14 mouse cellular contexts compared by ENCODE assay signal in genomic region chr7:120158121-120158613, GRCm38 (mm10). TPM values are rescaled to one million over a fixed set of nuclear protein-coding genes. Genes with fewer than 3 reads are reported as not detected.
DNase-seq lines count a peak whose midpoint lies in the region; ATAC-seq lines count a peak whose summit lies in the region.
"Had no signal": no experiment of that assay in that cellular context is flagged by ENCODE, and none has a peak within 500 bp of the region (broad histone marks: within the 10 kb centered on the region; RNA-seq: fewer than 3 reads in every experiment).

No protein-coding gene starts in this region.

- no peaks in the 10 kb centered on the region for H3K9me3 ChIP-seq in embryonic facial prominence, embryonic 11.5 days (replicated peaks; ENCODE audit: control insufficient read depth, low read length)
- no peaks in the 10 kb centered on the region for H3K9me3 ChIP-seq in hindbrain, embryonic 14.5 days (ENCODE audit: control insufficient read depth, low read length)
- no peaks in the 10 kb centered on the region for H3K9me3 ChIP-seq in stomach, embryonic 14.5 days (ENCODE audit: control insufficient read depth, low read depth, low read length)
- H3K9me3 ChIP-seq: liver, embryonic 12.5 days had no signal

- no peaks in the 10 kb centered on the region for H3K36me3 ChIP-seq in embryonic facial prominence, embryonic 11.5 days (replicated peaks; ENCODE audit: control insufficient read depth, insufficient read depth, low read depth, low read length)
- no peaks in the 10 kb centered on the region for H3K36me3 ChIP-seq in hindbrain, embryonic 14.5 days (replicated peaks; ENCODE audit: control insufficient read depth, insufficient read depth)
- H3K36me3 ChIP-seq in stomach, embryonic 14.5 days (ENCODE audit: control insufficient read depth, insufficient read depth, low read length): no peaks in the 10 kb centered on the region
- H3K36me3 ChIP-seq: liver, embryonic 12.5 days had no signal

- H3K9ac ChIP-seq in embryonic facial prominence, embryonic 11.5 days (replicated peaks; ENCODE audit: low read length): no peak overlapping the region
- H3K9ac ChIP-seq in hindbrain, embryonic 14.5 days: no peak overlapping the region
- H3K9ac ChIP-seq in stomach, embryonic 14.5 days (replicated peaks; ENCODE audit: low read depth, low read length): no peak overlapping the region
- H3K9ac ChIP-seq: liver, embryonic 12.5 days had no signal

- no peak overlapping the region for H3K27ac ChIP-seq in embryonic facial prominence, embryonic 11.5 days (replicated peaks; ENCODE audit: low read depth, low read length)
- H3K27ac ChIP-seq in hindbrain, embryonic 14.5 days: no peak overlapping the region
- H3K27ac ChIP-seq in stomach, embryonic 14.5 days (ENCODE audit: low read length): no peak overlapping the region
- H3K27ac ChIP-seq: liver, embryonic 12.5 days had no signal

- H3K4me3 ChIP-seq in embryonic facial prominence, embryonic 11.5 days (ENCODE audit: low read depth, low read length): no peak overlapping the region
- no peak overlapping the region for H3K4me3 ChIP-seq in hindbrain, embryonic 14.5 days (replicated peaks; ENCODE audit: low read length)
- no peak overlapping the region for H3K4me3 ChIP-seq in stomach, embryonic 14.5 days (ENCODE audit: low read depth, low read length)
- H3K4me3 ChIP-seq: liver, embryonic 12.5 days had no signal

- H3K27me3 ChIP-seq in embryonic facial prominence, embryonic 11.5 days (ENCODE audit: control insufficient read depth, insufficient read depth, low read length): no peaks in the 10 kb centered on the region
- no peaks in the 10 kb centered on the region for H3K27me3 ChIP-seq in hindbrain, embryonic 14.5 days (ENCODE audit: control insufficient read depth, insufficient read depth, low read length)
- no peaks in the 10 kb centered on the region for H3K27me3 ChIP-seq in stomach, embryonic 14.5 days (ENCODE audit: control insufficient read depth, insufficient read depth, low read length)
- H3K27me3 ChIP-seq: liver, embryonic 12.5 days had no signal

- H3K4me2 ChIP-seq in embryonic facial prominence, embryonic 11.5 days (ENCODE audit: low read depth, low read length): no peak overlapping the region
- H3K4me2 ChIP-seq in hindbrain, embryonic 14.5 days (replicated peaks): no peak overlapping the region
- H3K4me2 ChIP-seq in stomach, embryonic 14.5 days (replicated peaks; ENCODE audit: low read depth, low read length): no peak overlapping the region
- H3K4me2 ChIP-seq: liver, embryonic 12.5 days had no signal

- H3K4me1 ChIP-seq in embryonic facial prominence, embryonic 11.5 days (ENCODE audit: control insufficient read depth, insufficient read depth, low read length): no peaks in the 10 kb centered on the region
- H3K4me1 ChIP-seq in hindbrain, embryonic 14.5 days (replicated peaks; ENCODE audit: control insufficient read depth, insufficient read depth, low read length): peaks cover 14% of the 10 kb centered on the region
- peaks cover 6% of the 10 kb centered on the region; the same call in 1 of the 2 replicates for H3K4me1 ChIP-seq in stomach, embryonic 14.5 days (ENCODE audit: control insufficient read depth, insufficient read depth, low read length)
- H3K4me1 ChIP-seq: liver, embryonic 12.5 days had no signal

- ATAC-seq in embryonic facial prominence, embryonic 11.5 days (replicated peaks; ENCODE audit: insufficient number of reproducible peaks, low FRiP score, low TSS enrichment, low read depth): peak; percentile 58; the same call in 1 of the 2 replicates
- peak; percentile 55; the same call in 1 of the 2 replicates for ATAC-seq in hindbrain, embryonic 14.5 days (ENCODE audit: low FRiP score)
- peak; percentile 69; the same call in 1 of the 2 replicates for ATAC-seq in stomach, embryonic 14.5 days (ENCODE audit: insufficient number of reproducible peaks, insufficient read depth, low FRiP score, low read depth)
- ATAC-seq: liver, embryonic 12.5 days had no signal

- 29% methylated on average over 4 of the region's 4 CpGs for WGBS in embryonic facial prominence, embryonic 11.5 days
- 33% methylated on average over 4 of the region's 4 CpGs for WGBS in hindbrain, embryonic 14.5 days
- 29% methylated on average over 4 of the region's 4 CpGs for WGBS in stomach, embryonic 14.5 days

- peak; percentile 22 for DNase-seq in lung, postnatal 25 days (ENCODE audit: low spot score)
- DNase-seq in lung, postnatal 14 days: no peak
- DNase-seq in embryonic facial prominence, embryonic 11.5 days (ENCODE audit: low spot score): no peak
- DNase-seq in hindbrain, embryonic 14.5 days (ENCODE audit: low spot score): no peak
- no peak for DNase-seq in adrenal gland, postnatal 25 days
- DNase-seq in urinary bladder, postnatal 4 days (ENCODE audit: low spot score in 2 of 2): no peak
- no peak for DNase-seq in spleen, adult 18-20 months

RNA-seq across cellular contexts. Expression of gene Zp2, which starts 13.1 kb away (rescaled TPM):
- 0.21 TPM in 1 of 2 replicates, not detected in the other for polyA plus RNA-seq in embryonic facial prominence, embryonic 11.5 days (2014; fragmentation: Nextera tagmentation; extraction: Ambion mirVana)
- polyA plus RNA-seq in hindbrain, embryonic 14.5 days (2014; fragmentation: Nextera tagmentation; extraction: Ambion mirVana): not detected in 2 replicates
- polyA plus RNA-seq in stomach, embryonic 14.5 days (2014; fragmentation: Nextera tagmentation; extraction: Ambion mirVana): not detected in 2 replicates
- 0.36 TPM in 1 of 2 replicates, not detected in the other for total RNA-seq in adrenal gland, postnatal 25 days (2021)
- total RNA-seq: hematopoietic stem cell, adult 5-6 weeks; megakaryocyte, adult 5-6 weeks had no signal
- polyA plus RNA-seq: liver, embryonic 12.5 days; spleen, adult 2 months; urinary bladder, adult 2 months had no signal

RNA-seq across cellular contexts. Expression of gene Anks4b, which starts 15.5 kb away (rescaled TPM):
- 0.14 TPM in 1 of 2 replicates, not detected in the other for polyA plus RNA-seq in embryonic facial prominence, embryonic 11.5 days (2014; fragmentation: Nextera tagmentation; extraction: Ambion mirVana)
- polyA plus RNA-seq in hindbrain, embryonic 14.5 days (2014; fragmentation: Nextera tagmentation; extraction: Ambion mirVana): not detected in 2 replicates
- 0.63 TPM in 1 of 2 replicates, not detected in the other for polyA plus RNA-seq in stomach, embryonic 14.5 days (2014; fragmentation: Nextera tagmentation; extraction: Ambion mirVana)
- total RNA-seq in adrenal gland, postnatal 25 days (2021): 0.24 and 0.48 TPM in 2 replicates
- total RNA-seq: hematopoietic stem cell, adult 5-6 weeks; megakaryocyte, adult 5-6 weeks had no signal
- polyA plus RNA-seq: spleen, adult 2 months; urinary bladder, adult 2 months had no signal

RNA-seq across cellular contexts. Expression of gene Crym, which starts 43.7 kb away (rescaled TPM):
- polyA plus RNA-seq in embryonic facial prominence, embryonic 11.5 days (2014; fragmentation: Nextera tagmentation; extraction: Ambion mirVana): 142 and 181 TPM in 2 replicates
- 12.4 and 12.7 TPM in 2 replicates for polyA plus RNA-seq in hindbrain, embryonic 14.5 days (2014; fragmentation: Nextera tagmentation; extraction: Ambion mirVana)
- polyA plus RNA-seq in stomach, embryonic 14.5 days (2014; fragmentation: Nextera tagmentation; extraction: Ambion mirVana): 8.9 and 9.3 TPM in 2 replicates
- 1.6 and 3.3 TPM in 2 replicates for total RNA-seq in adrenal gland, postnatal 25 days (2021)
- total RNA-seq: hematopoietic stem cell, adult 5-6 weeks; megakaryocyte, adult 5-6 weeks had no signal

RNA-seq across cellular contexts. Expression of gene Abca14, which starts 45.6 kb away (rescaled TPM):
- polyA plus RNA-seq in embryonic facial prominence, embryonic 11.5 days (2014; fragmentation: Nextera tagmentation; extraction: Ambion mirVana): not detected in 2 replicates
- not detected in 2 replicates for polyA plus RNA-seq in hindbrain, embryonic 14.5 days (2014; fragmentation: Nextera tagmentation; extraction: Ambion mirVana)
- not detected in 2 replicates for polyA plus RNA-seq in stomach, embryonic 14.5 days (2014; fragmentation: Nextera tagmentation; extraction: Ambion mirVana)
- total RNA-seq in adrenal gland, postnatal 25 days (2021): not detected in 2 replicates
- total RNA-seq: heart, adult 8-10 months; hematopoietic stem cell, adult 5-6 weeks; megakaryocyte, adult 5-6 weeks had no signal
- polyA plus RNA-seq: spleen, adult 2 months had no signal

RNA-seq across cellular contexts. Expression of gene Tmem159, which starts 56.0 kb away (rescaled TPM):
- 26.7 and 27.6 TPM in 2 replicates for polyA plus RNA-seq in embryonic facial prominence, embryonic 11.5 days (2014; fragmentation: Nextera tagmentation; extraction: Ambion mirVana)
- polyA plus RNA-seq in hindbrain, embryonic 14.5 days (2014; fragmentation: Nextera tagmentation; extraction: Ambion mirVana): 12.0 and 15.2 TPM in 2 replicates
- 33.9 and 37.2 TPM in 2 replicates for polyA plus RNA-seq in stomach, embryonic 14.5 days (2014; fragmentation: Nextera tagmentation; extraction: Ambion mirVana)
- total RNA-seq in adrenal gland, postnatal 25 days (2021): 80.3 and 83.9 TPM in 2 replicates

Comparison
In these comparisons a context has a peak if more than half of its experiments do, and no peak if none do; other contexts are left out.
1. RNA of gene Crym, which starts 43.7 kb away (polyA plus RNA-seq): 142 to 181 TPM in embryonic facial prominence, embryonic 11.5 days; 12.4 to 12.7 TPM in hindbrain, embryonic 14.5 days and 8.9 to 9.3 TPM in stomach, embryonic 14.5 days; every median in the first group is over 10 times any median in the second.
2. Peak in every context shown above with its lines, with median percentiles within 50 percentile points of each other: ATAC-seq.